Mouse (Mus musculus) small intestine, adult 2 months (tissue): ENCODE measurements around the gene Sema5b.

Source experiments
- CTCF ChIP-seq: fragments of 200-500 bp; IDR thresholded peaks from 2 replicates; pipeline ENCODE4 v1.5.1; 2012; ENCODE audit warnings: low read depth, mild to moderate bottlenecking, control low read depth, inconsistent platforms, low read length, moderate library complexity, mixed read lengths; ENCODE audit not compliant: insufficient replicate concordance, insufficient read length; ENCODE audit errors: extremely low read depth
- POLR2A ChIP-seq: fragments of 200-500 bp; IDR thresholded peaks from 2 replicates; pipeline ENCODE4 v1.6.1; 2012; ENCODE audit warnings: low read depth, mild to moderate bottlenecking, control low read depth, inconsistent platforms, low read length, moderate library complexity

DNA sequence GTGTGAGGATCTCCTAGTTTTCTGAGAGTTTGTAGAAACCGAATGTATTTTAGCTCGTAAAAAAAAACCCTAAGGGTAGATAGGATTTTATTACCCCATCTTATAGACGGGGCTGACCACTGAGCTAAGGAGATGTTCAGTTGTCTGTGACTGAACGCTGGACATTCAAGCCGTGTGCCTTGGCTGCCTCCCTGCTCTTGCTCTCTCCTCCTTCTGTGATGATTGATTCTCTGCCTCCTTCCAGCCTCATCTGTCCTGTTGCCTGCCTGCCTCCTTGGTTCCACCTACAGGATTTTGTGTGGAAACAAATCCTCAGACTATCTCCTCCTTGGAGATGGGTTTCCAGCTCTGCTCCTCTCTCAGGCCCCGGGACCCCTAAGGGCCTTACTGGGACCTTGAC lies 16.1 kb downstream of the Sema5b start:
- TF ChIP-seq CTCF: no peak
- no peak for TF ChIP-seq POLR2A
